Mouse (Mus musculus) CH12.LX (cell line): ENCODE measurements around the gene Insig2.

Experiments
- CHD1 ChIP-seq: IDR thresholded peaks from 2 replicates; pipeline ENCODE4 v1.6.1; 2012; ENCODE audit warnings: low read depth, low read length, improper control_type of control experiment, inconsistent platforms
- CHD2 ChIP-seq: IDR thresholded peaks from 2 replicates; pipeline ENCODE4 v1.6.1; 2011; ENCODE audit warnings: low read length, improper control_type of control experiment
- CTCF ChIP-seq, 2 experiments: IDR thresholded peaks in 1 of 2; conservative IDR thresholded peaks in 1 of 2; 2 replicates each; pipeline ENCODE4 v1.5.1; 2011 to 2012; ENCODE audit warnings: low read depth in 2 of 2, low read length in 2 of 2, improper control_type of control experiment in 1 of 2, inconsistent platforms in 1 of 2, mild to moderate bottlenecking in 1 of 2, moderate library complexity in 1 of 2
- EP300 ChIP-seq: IDR thresholded peaks from 2 replicates; pipeline ENCODE4 v1.6.1; 2011; ENCODE audit warnings: low read length, improper control_type of control experiment
- JUN ChIP-seq: IDR thresholded peaks from 2 replicates; pipeline ENCODE4 v1.6.1; 2011; ENCODE audit warnings: low read depth, mild to moderate bottlenecking, low read length, improper control_type of control experiment, moderate library complexity; ENCODE audit not compliant: insufficient read depth
- ZC3H11A ChIP-seq: IDR thresholded peaks from 2 replicates; pipeline ENCODE4 v1.6.1; 2012; ENCODE audit warnings: low read depth, mild to moderate bottlenecking, inconsistent platforms, low read length, improper control_type of control experiment

- TF ChIP-seq CTCF (conservative IDR thresholded peaks at IDR 0.05 in 1 of 2, IDR thresholded peaks at IDR 0.05 in 1 of 2; ENCODE audit: low read depth in 2 of 2, low read length in 2 of 2) = no peak
- TF ChIP-seq ZC3H11A = no peak
- TF ChIP-seq EP300 = no peak
- no peak for TF ChIP-seq JUN
- TF ChIP-seq CHD1 = no peak
- TF ChIP-seq CHD2 = no peak
These were observed 49.2 kb upstream of the Insig2 start for GRCm38 (mm10) chr1:121381562-121381961.
